Mouse (Mus musculus) liver, embryonic 12.5 days (tissue): ENCODE results near the gene Leo1. TPM values are rescaled to one million over a fixed set of nuclear protein-coding genes. Genes with fewer than 3 reads are reported as not detected.

Experiments
- ATAC-seq: fragments of 200-750 bp; cut with Nextera tagmentation; 2 replicates; pipeline ENCODE4 v1.8.0; 2017; ENCODE audit warnings: moderate number of reproducible peaks, mild to moderate bottlenecking, moderate library complexity
- H3K27ac ChIP-seq: fragments of 300-500 bp; sonication (generic); 2 replicates; pipeline ENCODE4 v1.5.1; 2016; ENCODE audit warnings: mild to moderate bottlenecking
- H3K27me3 ChIP-seq: fragments of 300-500 bp; sonication (generic); replicated peaks from 2 replicates; pipeline ENCODE4 v1.6.1; 2016; ENCODE audit warnings: mild to moderate bottlenecking, moderate library complexity
- H3K36me3 ChIP-seq: fragments of 300-500 bp; sonication (generic); 2 replicates; pipeline ENCODE4 v1.6.1; 2016; ENCODE audit warnings: mild to moderate bottlenecking, moderate library complexity
- H3K4me1 ChIP-seq: fragments of 300-500 bp; sonication (generic); 2 replicates; pipeline ENCODE4 v1.6.1; 2016
- H3K4me2 ChIP-seq: fragments of 300-500 bp; sonication (generic); 2 replicates; pipeline ENCODE4 v1.6.1; 2016; ENCODE audit warnings: mild to moderate bottlenecking, moderate library complexity
- H3K4me3 ChIP-seq: fragments of 300-500 bp; sonication (generic); 2 replicates; pipeline ENCODE4 v1.5.1; 2016; ENCODE audit warnings: mild to moderate bottlenecking, moderate library complexity
- H3K9ac ChIP-seq: fragments of 300-500 bp; sonication (generic); 2 replicates; pipeline ENCODE4 v1.6.1; 2016; ENCODE audit warnings: mild to moderate bottlenecking, moderate library complexity
- H3K9me3 ChIP-seq: fragments of 300-500 bp; sonication (generic); replicated peaks from 2 replicates; pipeline ENCODE4 v1.6.1; 2016; ENCODE audit warnings: mild to moderate bottlenecking, moderate library complexity
- WGBS: fragments of 180-500 bp; shearing (Covaris S2); methylation state at CpG from one replicate; pipeline ENCODE4 v1.1.7; 2016; ENCODE audit not compliant: insufficient replicate concordance; 5-methylcytosine and 5-hydroxymethylcytosine counted together
- polyA plus RNA-seq: library from polyadenylated mRNA; unstranded; fragments of >200 nt; fragmentation: Nextera tagmentation; extraction: Ambion mirVana; gene quantifications from 2 replicates; pipeline ENCODE4 v1.2.1, GENCODE M21; 2016

Leo1 gene
- polyA plus RNA-seq, 1 experiment from 2014 or later: 25.9 TPM

DNA sequence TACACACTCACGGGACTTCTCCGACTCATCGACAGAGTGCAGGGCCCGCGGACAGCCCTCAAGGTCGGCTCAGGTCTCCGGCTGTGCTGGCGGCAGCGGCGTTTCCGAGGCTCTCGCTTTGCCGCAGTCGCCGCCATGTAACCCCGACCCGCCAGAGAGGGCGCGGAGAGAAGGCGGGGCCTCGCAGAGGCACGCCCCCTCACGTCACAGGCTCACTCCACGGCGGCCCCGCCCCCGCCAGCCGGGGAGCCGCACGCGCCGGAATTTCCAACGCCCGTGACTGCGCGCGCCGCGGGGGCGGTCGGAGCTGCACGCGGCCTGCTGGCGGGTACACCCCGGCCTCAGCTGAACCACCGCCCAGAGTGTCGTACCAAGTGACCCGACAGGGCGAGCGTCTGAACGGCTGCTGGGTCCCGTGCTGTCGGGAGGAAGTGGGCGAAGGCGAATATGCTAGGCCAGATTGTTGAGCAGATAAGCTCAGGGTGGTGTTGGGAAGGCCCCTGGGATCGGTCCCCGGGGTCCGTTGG, 31.4 kb upstream of the Leo1 start, which contains the start of gene Mapk6:
TSS of gene Mapk6 (minus strand) at position 154 of the 527 bp plus-strand sequence.
- Histone ChIP-seq H3K9me3 (no peaks in the 10 kb centered on the region), H3K27ac (peak within 1 kb of the TSS; percentile 97), H3K9ac (peak within 1 kb of the TSS; percentile 88), H3K27me3 (0 out of 2 replicates have a peak, but pooled peaks cover 3% of the 10 kb centered on the region), H3K36me3 (no peaks in the 10 kb centered on the region), H3K4me2 (peak within 1 kb of the TSS; percentile 94), H3K4me3 (peak within 1 kb of the TSS; percentile 87), H3K4me1 (peaks cover 63% of the 10 kb centered on the region)
- WGBS: under 1% methylated on average over 57 of the region's 58 CpGs
- peak; percentile 89 for ATAC-seq

DNA sequence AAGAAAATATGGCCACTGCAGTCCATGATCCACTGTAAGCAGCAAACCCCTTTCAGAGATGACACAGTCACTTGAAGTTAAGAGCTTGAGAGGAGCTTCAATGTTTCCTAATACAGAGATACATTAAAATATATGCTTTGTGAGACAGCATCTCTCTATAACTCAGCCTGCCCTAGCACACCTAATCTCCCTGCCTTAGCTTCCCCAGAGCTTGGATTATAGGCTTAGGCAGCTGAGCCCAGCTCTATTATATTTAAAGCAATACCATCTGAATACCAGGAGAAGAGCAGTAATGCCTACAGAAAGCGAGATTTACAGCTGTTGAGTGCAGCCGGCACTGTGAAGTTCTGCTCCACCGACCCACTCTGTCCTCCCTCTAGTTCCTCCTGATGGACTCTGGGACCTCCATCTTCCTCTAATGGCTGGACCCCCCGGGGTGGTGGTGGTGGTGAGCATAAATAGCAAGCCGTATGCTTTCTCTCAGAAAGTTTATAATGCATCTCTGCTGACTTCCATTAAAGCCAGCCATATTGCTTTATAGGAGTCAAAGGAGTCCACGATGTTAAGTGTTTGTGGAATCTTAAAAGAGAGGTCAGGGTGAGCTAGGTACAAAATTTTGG, 30.3 kb upstream of the Leo1 start:
- no peak overlapping the region for H3K9ac ChIP-seq
- no peak for ATAC-seq

DNA sequence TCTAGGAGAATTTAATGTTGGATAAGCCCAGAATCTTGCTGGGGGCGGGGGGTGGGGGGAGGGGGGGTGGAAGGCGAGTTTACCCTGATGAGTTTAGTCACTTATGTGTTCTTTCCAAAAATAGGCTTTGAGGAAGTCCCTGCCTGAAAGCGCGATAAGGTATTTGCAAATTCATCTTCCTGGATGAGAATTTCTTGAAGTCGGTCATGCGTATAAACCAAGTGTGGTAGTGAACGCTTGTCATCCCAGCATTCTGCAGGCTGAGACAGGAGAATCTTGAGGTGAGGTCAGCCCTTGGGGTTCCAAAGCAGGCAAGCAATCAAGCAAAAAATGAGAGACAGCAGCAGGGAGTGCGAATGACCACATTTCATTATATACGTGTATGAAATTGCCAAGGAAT, 29.7 kb upstream of the Leo1 start:
- 26% methylated on average over 9 of the region's 9 CpGs for WGBS
- Histone ChIP-seq H3K36me3 (no peaks in the 10 kb centered on the region), H3K4me2 (peak overlapping the region; percentile 94; the same call in 1 of the 2 replicates)

More for the DNA sequence above, 30.3 kb upstream of the Leo1 start:
- Histone ChIP-seq H3K4me1 (peaks cover 53% of the 10 kb centered on the region), H3K36me3 (no peaks in the 10 kb centered on the region), H3K4me2 (peak overlapping the region; percentile 94), H3K27ac (peak overlapping the region; percentile 97), H3K27me3 (0 out of 2 replicates have a peak, but pooled peaks cover 3% of the 10 kb centered on the region), H3K9me3 (no peaks in the 10 kb centered on the region), H3K4me3 (no peak overlapping the region; the same call in 1 of the 2 replicates)
- WGBS: 50% methylated on average over 6 of the region's 6 CpGs

DNA sequence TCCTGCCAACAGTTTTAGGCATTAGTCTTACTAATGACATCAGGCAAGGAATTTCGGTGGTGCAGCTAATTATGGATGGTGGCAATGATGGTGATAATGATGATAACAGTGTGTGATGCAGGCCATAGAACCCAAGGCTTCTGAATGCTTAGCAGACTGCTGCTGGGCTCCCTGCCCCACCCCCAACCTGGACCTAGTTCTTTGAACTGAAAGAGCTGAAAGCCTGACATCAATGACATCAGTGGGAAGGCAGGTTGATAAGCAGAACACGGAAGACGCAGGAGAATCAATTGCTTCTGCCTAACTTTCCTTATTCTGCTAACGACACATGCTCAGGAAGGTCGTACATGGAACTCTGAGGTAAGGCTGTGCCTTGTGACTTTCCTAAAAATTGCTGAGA, 28.1 kb upstream of the Leo1 start:
- no peaks in the 10 kb centered on the region for H3K36me3 ChIP-seq
- no peak overlapping the region for H3K4me3 ChIP-seq
- peaks cover 33% of the 10 kb centered on the region for H3K4me1 ChIP-seq
- ATAC-seq: no peak
- no peak overlapping the region for H3K27ac ChIP-seq
- H3K9me3 ChIP-seq: no peaks in the 10 kb centered on the region
- H3K27me3 ChIP-seq: 0 out of 2 replicates have a peak, but pooled peaks cover 3% of the 10 kb centered on the region
- H3K4me2 ChIP-seq: no peak overlapping the region
- 49% methylated on average over 5 of the region's 5 CpGs for WGBS
- H3K9ac ChIP-seq: no peak overlapping the region

More for the DNA sequence above, 29.7 kb upstream of the Leo1 start:
- no peak overlapping the region for H3K27ac ChIP-seq
- no peak overlapping the region for H3K9ac ChIP-seq
- ATAC-seq: no peak
- no peaks in the 10 kb centered on the region for H3K9me3 ChIP-seq
- H3K4me1 ChIP-seq: peaks cover 47% of the 10 kb centered on the region
- H3K4me3 ChIP-seq: no peak overlapping the region
- 0 out of 2 replicates have a peak, but pooled peaks cover 3% of the 10 kb centered on the region for H3K27me3 ChIP-seq

DNA sequence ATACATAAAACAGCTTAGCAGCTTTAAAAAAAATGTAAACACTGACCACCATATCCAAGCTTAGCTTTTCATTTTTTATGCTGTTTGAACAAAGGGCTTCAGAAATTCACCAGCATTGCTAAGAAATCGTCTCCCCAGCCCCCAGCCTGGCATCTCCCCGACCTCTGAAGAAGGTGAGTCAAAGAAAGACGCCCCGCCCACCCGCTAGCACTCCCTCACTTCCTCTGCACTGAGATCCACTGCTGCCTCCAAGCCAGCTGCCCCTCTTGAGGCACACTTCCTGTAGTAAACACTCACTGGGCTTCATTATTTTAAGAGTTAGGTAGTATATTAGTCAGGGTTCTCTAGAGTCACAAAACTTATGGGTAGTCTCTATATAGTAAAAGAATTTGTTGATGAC, 27.1 kb upstream of the Leo1 start:
- no peaks in the 10 kb centered on the region for H3K9me3 ChIP-seq
- H3K27me3 ChIP-seq: 0 out of 2 replicates have a peak, but pooled peaks cover 3% of the 10 kb centered on the region
- no peak for ATAC-seq
- H3K27ac ChIP-seq: no peak overlapping the region
- no peak overlapping the region for H3K4me3 ChIP-seq
- H3K4me2 ChIP-seq: no peak overlapping the region
- H3K9ac ChIP-seq: no peak overlapping the region
- peaks cover 27% of the 10 kb centered on the region for H3K4me1 ChIP-seq
- H3K36me3 ChIP-seq: no peaks in the 10 kb centered on the region
- WGBS: 7% methylated on average over 5 of the region's 5 CpGs

DNA sequence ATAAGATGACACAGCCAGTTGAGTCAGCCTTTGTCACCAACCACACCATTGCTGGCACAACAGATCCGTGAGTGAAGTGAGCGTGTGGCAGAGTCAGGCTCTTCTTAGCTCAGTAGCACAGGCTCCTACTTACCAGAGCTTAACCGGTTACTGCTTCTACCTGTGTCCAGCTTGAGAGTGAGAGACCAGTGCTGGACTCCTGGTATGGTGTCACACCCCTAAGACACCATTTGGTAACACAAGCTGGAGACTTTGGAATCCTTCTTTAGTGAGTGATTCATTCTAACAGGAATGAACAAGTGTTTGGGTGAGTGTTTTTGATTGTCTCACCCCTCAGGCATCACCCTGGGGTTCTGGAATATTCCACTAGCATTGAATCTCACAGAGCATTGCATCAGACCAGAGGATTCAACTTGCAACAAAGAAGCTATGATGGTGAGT, 19.1 kb upstream of the Leo1 start:
- Histone ChIP-seq H3K9ac (no peak overlapping the region), H3K4me3 (no peak overlapping the region), H3K4me2 (no peak overlapping the region), H3K27ac (no peak overlapping the region), H3K4me1 (no peaks in the 10 kb centered on the region), H3K36me3 (no peaks in the 10 kb centered on the region), H3K27me3 (0 out of 2 replicates have a peak, but pooled peaks cover 6% of the 10 kb centered on the region), H3K9me3 (no peaks in the 10 kb centered on the region)
- ATAC-seq: no peak
- WGBS: 64% methylated on average over 3 of the region's 3 CpGs

DNA sequence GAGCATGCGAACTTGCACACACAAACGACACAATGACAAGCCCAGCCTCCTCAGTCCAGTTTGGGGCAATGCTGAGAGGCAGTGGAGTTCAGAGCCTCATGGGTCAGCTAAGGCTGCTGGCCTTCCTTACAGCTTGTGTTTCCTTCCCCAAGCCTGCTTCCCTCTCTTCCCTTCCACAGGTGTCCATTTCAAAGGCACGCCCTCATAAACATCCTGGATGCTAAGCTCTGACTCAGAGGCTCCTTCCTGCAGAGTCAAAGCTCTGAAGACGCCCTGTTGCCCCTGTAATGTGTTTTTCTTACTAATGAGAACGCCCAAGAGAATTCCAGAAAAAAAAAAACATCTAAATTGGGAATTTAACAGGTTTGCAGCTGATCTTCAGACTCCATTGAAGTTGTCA, 17.6 kb upstream of the Leo1 start:
- no peak overlapping the region for H3K4me2 ChIP-seq
- no peak for ATAC-seq
- 0 out of 2 replicates have a peak, but pooled peaks cover 6% of the 10 kb centered on the region for H3K27me3 ChIP-seq
- H3K9ac ChIP-seq: no peak overlapping the region
- WGBS: 52% methylated on average over 5 of the region's 5 CpGs
- no peak overlapping the region for H3K4me3 ChIP-seq
- no peaks in the 10 kb centered on the region for H3K9me3 ChIP-seq
- no peaks in the 10 kb centered on the region for H3K4me1 ChIP-seq
- no peak overlapping the region for H3K27ac ChIP-seq
- no peaks in the 10 kb centered on the region for H3K36me3 ChIP-seq

DNA sequence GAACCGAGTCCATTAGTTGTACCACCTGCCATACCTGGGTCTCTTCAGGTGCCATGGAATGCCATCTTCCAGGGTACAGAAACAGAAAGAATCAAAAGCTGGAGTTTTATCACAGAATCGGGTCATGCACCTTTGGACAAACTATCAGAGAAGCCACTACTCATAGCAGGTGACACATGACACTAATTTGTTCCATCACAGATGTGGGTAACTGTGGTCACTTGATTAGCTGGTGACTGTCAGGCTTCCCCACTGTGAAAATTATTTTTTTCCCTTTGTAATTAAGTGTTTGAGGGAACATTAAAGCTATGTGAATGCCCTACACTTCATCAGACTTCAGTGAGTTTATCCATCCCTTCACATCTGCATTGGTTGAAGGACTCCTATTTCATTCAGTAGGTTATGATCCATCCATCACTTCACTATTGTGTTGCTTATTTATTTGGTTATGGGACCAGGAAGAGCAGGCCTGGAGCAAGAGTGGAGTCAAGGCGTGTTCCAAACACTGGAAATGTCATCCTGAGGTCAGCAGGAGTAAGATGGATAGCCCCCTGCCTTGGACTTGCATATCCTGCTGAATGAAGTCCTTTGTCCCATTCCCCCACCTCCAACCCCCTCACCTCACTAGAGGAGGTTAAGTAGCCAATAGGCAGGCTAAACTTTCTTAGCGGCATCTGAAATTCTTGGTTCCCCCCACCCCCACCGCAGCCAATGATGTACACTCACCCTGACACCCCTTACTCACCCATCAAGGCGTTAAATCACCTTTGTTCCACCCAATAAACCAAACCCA, 16.8 kb upstream of the Leo1 start:
- 67% methylated on average over 6 of the region's 6 CpGs for WGBS
- H3K4me3 ChIP-seq: no peak overlapping the region
- H3K4me2 ChIP-seq: no peak overlapping the region
- no peaks in the 10 kb centered on the region for H3K9me3 ChIP-seq
- no peak for ATAC-seq
- H3K27me3 ChIP-seq: 0 out of 2 replicates have a peak, but pooled peaks cover 6% of the 10 kb centered on the region
- H3K27ac ChIP-seq: no peak overlapping the region
- no peaks in the 10 kb centered on the region for H3K36me3 ChIP-seq
- no peaks in the 10 kb centered on the region for H3K4me1 ChIP-seq
- H3K9ac ChIP-seq: no peak overlapping the region

DNA sequence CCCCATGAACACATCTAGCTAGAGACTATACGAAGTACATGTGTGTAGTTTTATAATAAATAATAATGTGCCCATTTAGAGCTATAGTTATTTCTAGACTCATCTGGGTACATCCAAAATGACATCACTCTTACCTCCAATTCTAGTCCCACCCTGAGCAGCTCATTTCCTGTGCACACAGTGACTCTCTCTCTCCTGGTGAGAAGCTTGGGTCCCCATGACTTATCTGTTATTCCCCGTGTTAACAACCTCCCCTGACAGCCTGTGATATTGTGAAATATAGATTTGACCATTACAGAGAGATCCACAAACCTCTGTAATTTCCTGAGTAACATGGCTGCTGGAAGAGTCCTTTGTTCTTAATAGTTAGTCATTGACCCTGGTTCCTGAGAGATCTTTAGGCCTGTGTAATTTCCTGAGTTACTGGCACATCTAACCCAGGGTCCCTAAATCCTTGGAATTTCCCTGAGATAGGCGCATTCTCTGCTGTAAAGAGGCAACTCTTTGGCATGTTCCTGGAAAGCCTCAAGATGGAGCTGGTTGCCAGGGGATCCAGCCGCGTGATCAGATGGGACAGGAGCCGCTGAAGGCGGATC, 15.4 kb upstream of the Leo1 start:
- Histone ChIP-seq H3K36me3 (no peaks in the 10 kb centered on the region), H3K9ac (no peak overlapping the region), H3K4me3 (no peak overlapping the region), H3K9me3 (no peaks in the 10 kb centered on the region), H3K4me2 (no peak overlapping the region), H3K27ac (no peak overlapping the region), H3K27me3 (0 out of 2 replicates have a peak, but pooled peaks cover 6% of the 10 kb centered on the region), H3K4me1 (peaks cover 4% of the 10 kb centered on the region)
- WGBS: 64% methylated on average over 7 of the region's 7 CpGs
- 0 out of 2 replicates have a peak, but pooled peaks have one; percentile 24 for ATAC-seq

DNA sequence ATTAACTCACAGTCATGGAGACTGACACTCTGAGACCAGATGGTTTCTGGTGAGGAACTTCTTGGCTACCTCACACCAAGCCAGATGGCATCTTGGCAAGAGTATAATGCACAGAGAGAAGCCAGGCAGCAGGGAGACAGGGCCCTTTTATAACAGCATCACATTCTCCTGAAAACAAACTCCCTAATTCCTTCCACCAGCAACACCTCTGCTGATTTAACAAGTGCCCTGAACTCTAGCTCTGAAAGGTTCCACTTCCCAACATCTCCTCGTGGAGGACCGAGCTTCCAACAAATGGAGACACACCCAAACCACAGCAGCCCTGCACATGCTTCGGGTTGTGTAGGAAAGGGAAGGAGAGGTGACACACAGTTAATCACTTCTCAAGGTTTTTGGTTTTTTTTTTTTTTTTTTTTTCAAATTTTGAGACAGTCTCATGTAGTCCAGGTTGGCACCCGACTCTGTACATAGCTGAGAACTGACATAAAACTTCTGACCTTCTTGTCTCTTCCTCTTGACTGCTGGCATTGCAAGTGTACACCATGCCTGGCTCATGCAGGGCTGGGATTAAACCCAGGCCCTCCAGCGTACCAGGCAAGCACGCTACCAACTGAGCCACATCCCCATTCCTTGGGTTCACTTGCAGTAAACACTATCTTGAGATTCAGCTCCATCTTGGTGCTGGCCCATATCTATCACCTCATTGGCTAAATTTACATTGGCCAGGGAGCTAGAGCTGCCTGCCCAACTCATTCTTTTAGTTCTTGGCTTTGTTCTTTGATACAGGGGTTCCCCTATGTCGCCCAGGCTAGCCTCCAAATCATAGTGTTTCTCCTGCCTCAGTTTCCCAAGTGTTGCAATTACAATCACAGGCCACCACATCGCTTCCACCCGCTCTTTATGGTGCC, 13.7 kb upstream of the Leo1 start:
- no peak for ATAC-seq
- H3K27ac ChIP-seq: no peak overlapping the region
- no peaks in the 10 kb centered on the region for H3K36me3 ChIP-seq
- WGBS: 56% methylated on average over 9 of the region's 9 CpGs
- 0 out of 2 replicates have a peak, but pooled peaks cover 6% of the 10 kb centered on the region for H3K27me3 ChIP-seq
- H3K9ac ChIP-seq: no peak overlapping the region
- H3K9me3 ChIP-seq: no peaks in the 10 kb centered on the region
- no peak overlapping the region for H3K4me3 ChIP-seq
- peaks cover 19% of the 10 kb centered on the region for H3K4me1 ChIP-seq
- H3K4me2 ChIP-seq: no peak overlapping the region

DNA sequence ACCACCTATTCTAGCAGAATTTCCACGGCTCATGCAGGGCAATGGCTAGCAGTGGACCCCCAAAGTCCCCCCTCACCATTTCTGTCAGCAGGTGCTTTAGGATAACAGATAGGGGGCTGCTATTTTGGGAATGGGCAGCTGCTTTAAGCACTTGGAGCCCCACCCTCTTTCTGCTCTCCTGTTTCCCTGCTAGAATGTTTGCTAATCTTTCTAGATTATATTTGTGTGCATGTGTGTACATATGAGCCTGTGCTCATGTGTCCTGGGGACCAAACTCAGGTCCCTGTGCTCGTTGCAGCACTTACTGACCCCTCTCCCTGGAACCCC, 13.1 kb upstream of the Leo1 start:
- no peaks in the 10 kb centered on the region for H3K9me3 ChIP-seq
- 0 out of 2 replicates have a peak, but pooled peaks cover under 1% of the 10 kb centered on the region for H3K27me3 ChIP-seq
- H3K36me3 ChIP-seq: no peaks in the 10 kb centered on the region
- no peak for ATAC-seq
- no peak overlapping the region for H3K4me3 ChIP-seq
- H3K27ac ChIP-seq: no peak overlapping the region
- peaks cover 23% of the 10 kb centered on the region for H3K4me1 ChIP-seq
- 57% methylated on average over 2 of the region's 2 CpGs for WGBS
- no peak overlapping the region for H3K4me2 ChIP-seq
- no peak overlapping the region for H3K9ac ChIP-seq
